Comparison of ENCODE assay signal across 10 mouse cellular contexts in genomic region chr13:10359516-10360198, GRCm38 (mm10). TPM values are rescaled to one million over a fixed set of nuclear protein-coding genes. Genes with fewer than 3 reads are reported as not detected.
DNase-seq lines count a peak whose midpoint lies in the region; ATAC-seq lines count a peak whose summit lies in the region.
"Had no signal": no experiment of that assay in that cellular context is flagged by ENCODE, and none has a peak within 500 bp of the region (broad histone marks: within the 10 kb centered on the region; RNA-seq: fewer than 3 reads in every experiment).

No protein-coding gene starts in this region.

- 0 out of 2 replicates have a peak, but pooled peaks have one; percentile 50 for ATAC-seq in intestine, embryonic 14.5 days (replicated peaks; ENCODE audit: low FRiP score, low TSS enrichment, low read depth)
- ATAC-seq in liver, embryonic 16.5 days (ENCODE audit: low read depth), result no peak

- no peaks in the 10 kb centered on the region for H3K9me3 ChIP-seq in intestine, embryonic 14.5 days (ENCODE audit: control insufficient read depth, low read length)
- no peaks in the 10 kb centered on the region for H3K9me3 ChIP-seq in liver, embryonic 16.5 days (replicated peaks; ENCODE audit: control insufficient read depth, low read length)

- WGBS in intestine, embryonic 14.5 days, result 3% methylated on average over 26 of the region's 26 CpGs
- WGBS in liver, embryonic 16.5 days (ENCODE audit: insufficient replicate concordance), result 1% methylated on average over 26 of the region's 26 CpGs

- DNase-seq in adrenal gland, postnatal 36 days, result peak; percentile 6 to 7
- no peak for DNase-seq in adrenal gland, postnatal 4 days (ENCODE audit: low spot score in 2 of 2)
- DNase-seq in right cerebral cortex, adult 2 months (ENCODE audit: low spot score in 2 of 2), result peak; percentile 37 to 60
- no peak for DNase-seq in right cerebral cortex, postnatal 36 days (ENCODE audit: low spot score in 2 of 2)
- peak; percentile 77 for DNase-seq in intestine, embryonic 14.5 days (ENCODE audit: low spot score)
- DNase-seq in right cerebral cortex, postnatal 4 days, result peak; percentile 5
- DNase-seq in c-Kit-positive CD71-positive TER-119-positive erythroid progenitor cells, embryonic 14.5 days (ENCODE audit: low spot score), result no peak

- H3K4me3 ChIP-seq in intestine, embryonic 14.5 days (ENCODE audit: low read depth, low read length), result peak overlapping the region; percentile 59
- H3K4me3 ChIP-seq in liver, embryonic 16.5 days (ENCODE audit: low read depth, low read length), result peak overlapping the region; percentile 37; the same call in 1 of the 2 replicates
- H3K4me3 ChIP-seq: erythroblast, embryonic 14.5 days; myocyte had no signal

- peaks cover 5% of the 10 kb centered on the region for H3K4me1 ChIP-seq in intestine, embryonic 14.5 days (replicated peaks; ENCODE audit: control insufficient read depth, insufficient read depth, low read length)
- H3K4me1 ChIP-seq in liver, embryonic 16.5 days (ENCODE audit: control insufficient read depth, low read depth, low read length), result no peaks in the 10 kb centered on the region

- peak overlapping the region; percentile 49 for H3K9ac ChIP-seq in intestine, embryonic 14.5 days (ENCODE audit: low read length)
- H3K9ac ChIP-seq in liver, embryonic 16.5 days (ENCODE audit: low read depth, low read length), result no peak overlapping the region

- H3K36me3 ChIP-seq in intestine, embryonic 14.5 days (ENCODE audit: control insufficient read depth, insufficient read depth, low read length), result no peaks in the 10 kb centered on the region
- no peaks in the 10 kb centered on the region for H3K36me3 ChIP-seq in liver, embryonic 16.5 days (ENCODE audit: control insufficient read depth, insufficient read depth)

- H3K27ac ChIP-seq in intestine, embryonic 14.5 days (ENCODE audit: low read depth), result peak overlapping the region; percentile 43; the same call in 1 of the 2 replicates
- H3K27ac ChIP-seq in liver, embryonic 16.5 days (ENCODE audit: low read length), result no peak overlapping the region

- peaks cover 6% of the 10 kb centered on the region for H3K27me3 ChIP-seq in intestine, embryonic 14.5 days (replicated peaks; ENCODE audit: control insufficient read depth, insufficient read depth, low read length)
- H3K27me3 ChIP-seq in liver, embryonic 16.5 days (ENCODE audit: control insufficient read depth, insufficient read depth, low read depth, low read length), result peaks cover 30% of the 10 kb centered on the region

- peak overlapping the region; percentile 95 for H3K4me2 ChIP-seq in intestine, embryonic 14.5 days (ENCODE audit: low read length)
- peak overlapping the region; percentile 44 for H3K4me2 ChIP-seq in liver, embryonic 16.5 days (ENCODE audit: low read depth, low read length)

RNA-seq across cellular contexts. Expression of gene Chrm3, which starts 1.0 kb away (rescaled TPM):
- total RNA-seq in adrenal gland, postnatal 36 days (2021), result 1 to 10 TPM; 1.9 to 2.5 TPM
- total RNA-seq in adrenal gland, postnatal 4 days (2021), result 1 to 10 TPM; 2.6 to 3.9 TPM
- polyA plus RNA-seq in intestine, embryonic 14.5 days (2014; fragmentation: Nextera tagmentation; extraction: Ambion mirVana), result 1.6 and 2.2 TPM in 2 replicates
- polyA plus RNA-seq in liver, embryonic 16.5 days (2015; fragmentation: Nextera tagmentation; extraction: Ambion mirVana), result 0.05 and 0.09 TPM in 2 replicates
- polyA plus RNA-seq: erythroblast, embryonic 14.5 days; myocyte had no signal

Comparison
In these comparisons a context has a peak if more than half of its experiments do, and no peak if none do; other contexts are left out.
1. DNase-seq: peak in adrenal gland, postnatal 36 days (2 of 2), right cerebral cortex, adult 2 months (2 of 2), intestine, embryonic 14.5 days (single experiment) and right cerebral cortex, postnatal 4 days (single experiment); none in adrenal gland, postnatal 4 days (0 of 2), right cerebral cortex, postnatal 36 days (0 of 2) and c-Kit-positive CD71-positive TER-119-positive erythroid progenitor cells, embryonic 14.5 days (single experiment).